Mouse (Mus musculus) ovary, adult 18-20 months (tissue): ENCODE measurements around the gene Bdnf.
A peak's percentile ranks its signal among the peaks of the same experiment; 100 is the strongest.

Experiments
- DNase-seq: peaks from one replicate; pipeline ENCODE4 v3.0.0; 2022; ENCODE audit warnings: low spot score, mixed read lengths

The Bdnf gene

DNA sequence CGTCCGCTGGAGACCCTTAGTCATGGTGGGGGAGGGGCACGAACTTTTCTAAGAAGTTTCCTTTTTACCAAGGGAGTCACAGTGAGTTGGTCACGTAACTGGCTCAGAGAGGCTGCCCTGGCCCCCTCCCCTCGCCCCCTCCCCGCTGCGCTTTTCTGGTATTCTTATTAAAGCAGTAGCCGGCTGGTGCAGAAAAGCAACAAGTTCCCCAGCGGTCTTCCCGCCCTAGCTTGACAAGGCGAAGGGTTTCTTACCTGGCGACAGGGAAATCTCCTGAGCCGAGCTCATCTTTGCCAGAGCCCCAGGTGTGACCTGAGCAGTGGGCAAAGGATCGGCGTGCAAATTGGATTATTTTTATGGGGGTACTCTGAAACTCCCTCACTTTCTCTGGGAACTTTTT, at the start of gene Bdnf:
Bdnf (plus strand) TSS at position 169 of the 400 bp plus-strand sequence.
- DNase-seq = no peak

DNA sequence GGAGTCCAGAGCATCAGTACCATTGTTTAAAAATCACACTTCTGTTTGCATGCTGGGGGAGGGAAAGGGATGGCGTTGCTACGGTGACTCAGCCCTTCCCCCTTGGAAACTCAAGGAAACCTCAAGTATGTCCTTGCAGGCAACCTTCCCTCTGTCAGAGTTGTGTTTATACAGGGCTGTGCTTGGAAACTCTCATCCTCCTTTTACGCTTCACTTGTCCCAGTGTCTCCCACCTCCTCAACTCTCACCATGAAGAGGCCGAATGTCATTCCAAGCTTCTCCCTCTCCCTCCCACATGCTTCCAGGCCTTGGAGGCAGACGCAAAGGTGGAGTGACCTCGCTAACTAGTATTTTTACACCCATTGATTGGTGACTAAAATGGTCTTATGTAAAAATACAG, 47.6 kb upstream of the Bdnf start:
- no peak for DNase-seq

- no peak for DNase-seq
These were observed 718 bp upstream of the Bdnf start for GRCm38 (mm10) chr2:109673509-109674455.

DNA sequence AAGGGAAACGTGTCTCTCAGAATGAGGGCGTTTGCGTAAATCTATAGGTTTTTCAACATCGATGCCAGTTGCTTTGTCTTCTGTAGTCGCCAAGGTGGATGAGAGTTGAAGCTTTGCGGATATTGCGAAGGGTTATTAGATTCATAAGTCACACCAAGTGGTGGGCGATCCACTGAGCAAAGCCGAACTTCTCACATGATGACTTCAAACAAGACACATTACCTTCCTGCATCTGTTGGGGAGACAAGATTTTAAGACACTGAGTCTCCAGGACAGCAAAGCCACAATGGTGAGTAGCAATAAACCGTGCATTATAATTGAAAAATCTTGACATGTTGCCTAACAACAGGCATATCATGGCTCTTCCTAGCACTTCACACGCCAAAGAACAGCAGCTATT, 551 bp downstream of the Bdnf start:
- no peak for DNase-seq

- no peak for DNase-seq
These were observed 1.6 kb downstream of the Bdnf start for GRCm38 (mm10) chr2:109675973-109676617.

- DNase-seq = no peak
These were observed 2.1 kb downstream of the Bdnf start for GRCm38 (mm10) chr2:109676618-109676974.

DNA sequence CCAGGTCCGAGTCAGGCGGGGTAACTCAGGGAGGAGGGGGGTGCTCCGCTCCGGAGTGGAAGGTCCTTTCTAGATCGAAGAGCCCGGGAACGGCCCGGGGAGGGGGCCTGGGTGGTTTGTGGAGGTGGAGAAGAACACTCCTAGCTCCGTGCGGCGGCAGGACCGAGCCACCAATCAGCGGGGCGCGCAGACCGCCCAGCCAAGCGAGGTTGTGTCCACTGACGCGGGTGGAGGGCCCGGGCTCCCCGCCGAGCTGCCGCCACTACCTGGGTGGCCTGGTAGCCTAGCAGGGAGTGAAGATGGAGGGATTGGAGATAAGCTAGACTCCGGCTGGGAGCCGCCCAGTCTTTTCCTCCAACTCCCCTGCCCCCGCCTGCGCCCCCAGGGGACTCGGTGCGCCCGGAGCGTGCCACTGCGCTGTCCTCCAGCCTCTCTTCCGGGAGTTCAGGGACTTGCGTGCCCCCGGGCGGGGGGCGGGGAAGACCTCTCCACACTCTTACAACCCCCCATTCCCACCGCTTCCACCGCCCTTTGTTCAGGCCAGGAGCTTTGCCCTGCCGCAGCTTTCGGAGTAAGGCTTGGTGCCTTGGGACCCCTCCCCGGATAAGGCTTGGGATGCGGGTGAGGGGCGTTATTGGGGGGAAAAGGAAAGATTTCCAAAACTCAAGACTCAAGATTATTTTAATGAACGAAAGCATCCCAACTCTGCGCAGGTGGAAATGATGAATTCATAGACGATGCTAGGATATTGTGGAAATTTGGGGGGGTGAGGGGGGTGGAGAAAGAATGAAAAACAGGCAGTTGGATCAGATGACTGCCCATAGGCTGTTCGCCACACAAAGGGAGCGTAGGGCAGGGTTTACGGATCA, 3.0 kb downstream of the Bdnf start:
- DNase-seq = no peak

GRCm38 (mm10) chr2:109678090-109678409, 3.5 kb downstream of the Bdnf start:
- no peak for DNase-seq

- DNase-seq = no peak
These were observed 4.0 kb downstream of the Bdnf start for GRCm38 (mm10) chr2:109678454-109678853.

DNA sequence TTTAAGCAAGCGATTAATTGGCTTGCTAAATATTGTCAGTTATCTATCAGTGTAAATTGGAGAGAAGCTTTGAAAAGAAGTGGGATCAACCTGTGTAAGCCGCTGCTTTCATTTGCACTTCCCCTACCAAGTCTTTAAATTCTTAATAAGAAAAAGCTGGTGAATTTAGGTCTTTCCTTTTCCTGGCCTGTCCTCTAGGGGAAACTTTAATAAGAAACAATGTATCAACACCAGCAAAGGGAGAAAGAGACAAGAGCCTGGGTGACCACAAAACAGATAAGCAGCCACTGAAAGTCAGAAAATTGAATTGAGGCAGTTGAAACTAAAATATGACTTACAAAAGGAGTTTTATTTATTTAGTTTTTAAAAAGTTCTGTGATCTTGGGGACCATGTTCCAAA, 4.9 kb downstream of the Bdnf start:
- DNase-seq = no peak

GRCm38 (mm10) chr2:109681071-109681470, 6.6 kb downstream of the Bdnf start:
- no peak for DNase-seq

GRCm38 (mm10) chr2:109688661-109689060, 14.2 kb downstream of the Bdnf start:
- no peak for DNase-seq

GRCm38 (mm10) chr2:109692266-109693177, 18.0 kb downstream of the Bdnf start:
- no peak for DNase-seq

DNA sequence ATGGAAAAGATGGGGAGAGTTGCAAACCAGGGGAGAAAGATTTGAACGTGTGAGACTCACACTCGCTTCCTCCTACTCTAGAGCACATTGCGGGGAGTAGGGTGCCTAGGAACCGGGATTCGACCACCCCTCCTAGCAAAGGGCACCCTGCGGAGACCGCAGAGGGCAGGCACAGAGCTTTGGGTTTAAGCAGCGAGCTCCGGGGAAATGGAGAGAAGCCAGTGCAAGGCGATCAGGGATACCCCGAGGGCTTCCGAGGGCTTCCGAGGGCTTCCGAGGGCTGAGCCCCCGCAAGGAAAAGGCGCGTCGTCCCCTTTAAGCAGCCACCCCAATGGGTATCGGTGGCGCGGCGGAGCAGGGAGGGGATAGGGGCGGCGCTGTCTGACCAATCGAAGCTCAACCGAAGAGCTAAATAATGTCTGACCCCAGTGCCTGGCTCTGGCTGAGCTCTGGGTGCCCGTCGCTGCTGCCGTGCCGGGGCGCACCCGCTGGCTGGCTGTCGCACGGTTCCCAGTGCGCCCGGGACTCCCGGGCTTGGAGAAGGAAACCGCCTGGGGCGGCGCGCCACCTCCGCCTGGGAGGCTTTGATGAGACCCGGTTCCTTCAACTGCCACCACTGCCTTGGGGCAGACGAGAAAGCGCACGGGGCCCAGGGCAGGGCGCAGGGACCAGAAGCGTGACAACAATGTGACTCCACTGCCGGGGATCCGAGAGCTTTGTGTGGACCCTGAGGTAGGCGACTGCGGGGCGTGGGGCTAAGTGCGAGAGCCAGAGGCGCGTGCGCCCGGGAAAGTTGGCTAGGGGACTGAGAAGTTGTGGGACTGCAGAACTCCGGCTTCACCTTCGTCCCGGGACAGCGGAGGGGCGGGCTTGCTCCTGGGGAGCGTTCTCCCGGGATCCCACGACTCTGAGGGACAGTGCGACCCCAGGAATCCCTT, 18.9 kb downstream of the Bdnf start:
- DNase-seq = no peak

DNA sequence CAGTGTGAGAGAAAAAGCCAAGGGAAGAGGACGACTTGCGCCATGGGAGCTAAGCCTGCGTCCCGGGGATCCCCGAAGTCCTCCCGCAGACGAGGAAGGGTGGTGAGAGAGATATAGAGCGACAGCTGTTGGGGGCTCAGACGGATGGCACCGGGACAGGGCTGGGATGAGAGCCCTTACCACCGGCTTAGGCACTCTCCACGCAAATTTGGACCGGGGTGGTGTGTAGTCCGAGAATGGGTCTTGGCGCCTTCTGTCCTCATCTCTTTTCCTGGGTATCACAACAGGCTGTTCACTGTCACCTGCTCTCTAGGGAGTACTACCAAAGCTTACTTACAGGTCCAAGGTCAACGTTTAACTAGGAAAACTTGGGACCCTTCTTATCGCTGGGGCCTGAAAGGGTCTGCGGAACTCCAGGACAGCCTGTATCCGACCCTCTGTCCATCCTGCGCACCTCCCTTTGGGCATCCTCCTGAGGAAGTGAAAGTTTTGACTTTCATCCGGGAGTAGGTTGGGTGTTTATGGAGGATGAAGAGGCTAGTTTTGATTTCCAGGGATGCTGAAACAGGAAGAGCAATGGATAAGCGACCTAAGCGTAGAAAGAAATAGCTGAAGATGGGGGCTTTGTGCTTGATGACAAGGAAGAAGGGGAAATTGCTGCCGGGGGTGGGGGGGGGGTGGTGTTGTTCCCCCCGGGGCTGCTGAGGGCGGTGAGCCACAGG, 19.8 kb downstream of the Bdnf start:
- no peak for DNase-seq

- peak; percentile 9 for DNase-seq
These were observed 20.3 kb downstream of the Bdnf start for GRCm38 (mm10) chr2:109694838-109695225.

DNA sequence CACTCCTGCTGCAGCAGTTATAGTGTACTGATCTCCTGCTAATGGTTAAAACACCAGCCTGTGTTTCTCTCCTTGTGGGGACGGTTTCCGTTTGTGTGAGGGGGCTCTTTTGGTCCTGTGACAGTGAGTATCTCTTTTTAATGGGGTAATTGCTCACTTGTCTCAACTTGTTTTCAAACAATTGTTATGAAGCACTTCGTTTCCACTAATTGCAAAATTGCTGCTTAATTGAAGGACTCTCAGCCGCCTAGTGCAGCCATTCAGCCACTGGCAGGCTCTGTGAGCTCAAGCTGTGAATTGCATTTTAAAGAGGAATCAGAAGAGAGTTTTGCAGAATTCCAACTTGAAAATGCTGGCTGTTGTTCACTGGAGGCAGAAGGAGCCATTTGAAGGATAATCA, 22.7 kb downstream of the Bdnf start:
- no peak for DNase-seq

DNA sequence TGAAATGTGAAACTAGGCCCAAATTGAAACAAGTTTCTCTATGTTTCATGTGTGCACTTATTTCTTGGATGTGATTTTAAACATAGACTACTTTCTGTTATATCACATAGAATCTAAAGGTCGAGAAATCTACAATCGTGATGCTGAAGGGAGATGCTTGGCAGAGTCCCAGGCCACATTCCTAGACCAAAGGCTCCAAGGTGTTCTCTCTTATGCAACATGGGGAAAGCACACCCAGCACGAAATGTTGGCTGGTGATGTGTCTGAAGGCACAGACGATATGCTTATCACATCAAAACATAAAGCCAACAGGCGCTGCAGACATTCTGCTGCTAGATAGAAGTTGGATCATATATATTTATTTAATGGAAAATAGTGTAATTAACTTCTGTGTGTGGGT, 25.8 kb downstream of the Bdnf start:
- no peak for DNase-seq

DNA sequence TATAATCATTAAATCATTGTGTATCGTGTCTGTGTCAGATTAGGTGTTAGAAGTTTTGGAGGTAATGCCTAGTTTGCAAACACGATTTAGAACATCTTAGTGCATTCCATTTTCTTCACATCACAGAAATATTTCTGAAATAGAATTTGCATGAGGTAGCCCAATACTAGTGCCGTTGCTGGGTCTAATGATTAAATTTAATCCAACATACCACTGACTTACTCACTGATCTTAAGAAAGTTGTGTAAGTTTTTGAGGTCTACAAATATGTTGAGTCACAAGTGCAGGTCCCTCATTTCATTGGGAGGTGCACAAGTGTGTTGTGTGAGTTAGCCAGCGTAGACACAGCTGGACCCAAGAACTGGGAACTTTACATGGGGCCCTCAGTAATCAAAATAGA, 29.1 kb downstream of the Bdnf start:
- DNase-seq = no peak

- no peak for DNase-seq
These were observed 29.6 kb downstream of the Bdnf start for GRCm38 (mm10) chr2:109704053-109704452.
